Mouse (Mus musculus): Measurements from ENCODE around the gene Ttyh1.

GRCm38 (mm10) chr7:4124315-4124759 lies 5.1 kb downstream of the Ttyh1 start:
- TF ChIP-seq CTCF (IDR thresholded peaks at IDR 0.05; ENCODE audit: control insufficient read depth, insufficient read depth, low read length) (no peak), POLR2A (IDR thresholded peaks at IDR 0.05; ENCODE audit: borderline replicate concordance, control insufficient read depth, low read depth, low read length) (no peak)

Data from bone marrow, adult 2 months (tissue).